Mouse (Mus musculus) cerebellum, postnatal 10 days (tissue): ENCODE measurements around the gene Zmpste24.

Source experiments
- DNase-seq, 2 experiments: peaks; one replicate each; pipeline ENCODE4 v3.0.0; 2021; ENCODE audit warnings: mixed read lengths in 2 of 2

Gene Zmpste24

DNA sequence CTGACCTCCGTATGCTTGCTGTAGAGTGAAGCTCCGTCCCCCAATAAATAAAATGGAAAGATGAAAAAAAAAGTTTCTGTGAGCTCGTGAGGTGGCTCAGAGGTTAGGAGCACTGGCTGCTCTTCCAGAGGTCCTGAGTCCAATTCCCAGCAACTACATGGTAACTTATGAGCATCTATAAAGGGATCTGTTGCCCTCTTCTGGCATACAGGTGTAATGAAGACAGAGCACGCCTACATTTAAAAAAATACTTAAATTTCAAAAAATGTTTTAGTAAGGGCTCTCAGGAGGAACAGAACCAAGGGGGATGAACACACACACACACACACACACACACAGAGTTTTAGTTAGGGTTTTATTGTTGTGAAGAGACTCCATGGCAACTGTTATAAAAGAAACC, 66.6 kb downstream of the Zmpste24 start:
- no peak for DNase-seq

DNA sequence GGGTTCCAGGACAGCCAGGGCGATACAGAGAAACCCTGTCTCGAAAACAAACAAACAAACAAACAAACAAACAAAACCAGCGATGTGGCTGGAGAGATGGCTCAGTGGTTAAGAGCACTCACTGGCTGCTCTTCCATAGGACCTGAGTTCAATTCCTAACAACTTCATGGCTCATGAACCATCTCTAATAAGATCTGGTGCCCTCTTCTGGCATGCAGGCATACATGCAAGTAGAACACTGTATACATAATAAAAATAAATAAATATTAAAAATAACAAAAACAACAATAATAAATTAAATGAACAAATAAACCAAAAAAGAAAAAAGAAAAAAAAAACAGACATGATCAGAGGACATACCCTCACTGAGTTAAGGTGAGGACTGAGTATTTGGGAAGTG, 68.4 kb downstream of the Zmpste24 start:
- DNase-seq: no peak

DNA sequence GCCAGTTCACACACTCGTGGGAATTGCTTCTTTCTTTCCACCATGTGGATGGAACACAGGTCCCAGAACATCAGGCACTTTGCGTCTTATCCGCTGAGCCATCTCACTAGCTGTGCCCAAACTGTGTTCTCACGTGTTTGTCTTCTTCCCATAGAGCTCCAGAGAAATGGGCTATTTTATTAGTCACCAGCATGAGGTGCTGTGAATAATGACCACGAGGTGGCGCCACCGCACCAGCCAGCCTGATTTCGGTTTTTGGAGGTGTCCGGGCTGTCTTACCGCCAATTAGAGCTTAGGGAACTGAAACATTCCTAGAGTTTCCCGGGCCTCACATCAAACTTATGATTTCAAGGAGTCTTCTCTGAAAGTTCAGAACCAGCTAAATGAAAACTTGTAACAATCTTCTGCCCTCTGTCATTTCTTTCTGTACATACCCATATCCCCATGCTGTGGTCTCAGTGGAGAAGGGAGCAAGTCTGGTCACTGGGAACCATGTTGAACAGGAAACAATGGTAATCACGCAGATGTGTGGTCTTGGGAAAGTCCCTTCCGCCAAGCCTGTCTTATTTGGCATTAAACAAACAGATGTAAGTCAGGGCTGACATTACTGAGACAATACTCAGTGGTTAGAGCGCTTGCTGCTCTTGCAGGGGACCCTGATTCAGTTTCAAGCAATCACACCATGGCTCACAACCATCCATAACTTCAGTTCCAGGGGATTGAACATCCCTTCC, 69.2 kb downstream of the Zmpste24 start:
- DNase-seq: peak; percentile 78 to 82

DNA sequence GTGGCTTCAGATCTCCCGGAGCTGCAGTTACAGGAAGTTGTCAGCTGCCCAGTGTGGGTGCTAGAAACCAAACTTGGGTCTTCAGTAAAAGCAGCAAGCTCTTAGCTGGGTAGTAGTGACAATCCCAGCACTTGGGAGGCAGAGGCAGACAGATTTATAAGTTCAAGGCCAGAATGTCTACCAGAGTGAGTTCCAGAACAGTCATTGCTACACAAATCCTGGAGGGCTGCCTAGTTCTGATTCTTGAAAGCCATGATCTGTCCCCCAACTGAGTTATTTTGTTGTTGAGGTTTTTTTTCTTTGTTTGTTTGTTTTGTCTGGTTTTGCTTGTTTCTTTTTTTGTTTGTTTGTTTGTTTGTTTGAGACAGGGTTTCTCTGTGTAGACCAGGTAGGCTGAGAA, 69.9 kb downstream of the Zmpste24 start:
- no peak for DNase-seq

DNA sequence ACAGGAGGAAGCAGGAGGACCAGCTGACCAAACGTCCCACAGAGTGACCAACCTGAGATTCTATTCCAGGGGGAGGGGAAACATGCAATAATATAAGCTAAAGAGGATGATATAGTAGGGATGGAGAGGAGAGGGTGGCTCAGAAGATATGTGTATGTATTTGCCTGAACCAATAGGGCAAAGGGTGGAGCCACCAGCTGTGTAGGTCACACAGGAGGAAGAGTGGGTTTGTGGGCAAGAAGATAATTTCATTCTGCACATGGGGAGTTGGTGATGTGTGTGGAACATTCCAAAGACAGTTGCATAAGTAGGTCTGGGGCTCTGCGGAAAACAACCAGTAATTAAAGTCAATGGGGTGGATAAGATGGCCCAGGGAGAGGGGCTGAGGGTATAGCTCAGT, 72.4 kb downstream of the Zmpste24 start:
- no peak for DNase-seq

DNA sequence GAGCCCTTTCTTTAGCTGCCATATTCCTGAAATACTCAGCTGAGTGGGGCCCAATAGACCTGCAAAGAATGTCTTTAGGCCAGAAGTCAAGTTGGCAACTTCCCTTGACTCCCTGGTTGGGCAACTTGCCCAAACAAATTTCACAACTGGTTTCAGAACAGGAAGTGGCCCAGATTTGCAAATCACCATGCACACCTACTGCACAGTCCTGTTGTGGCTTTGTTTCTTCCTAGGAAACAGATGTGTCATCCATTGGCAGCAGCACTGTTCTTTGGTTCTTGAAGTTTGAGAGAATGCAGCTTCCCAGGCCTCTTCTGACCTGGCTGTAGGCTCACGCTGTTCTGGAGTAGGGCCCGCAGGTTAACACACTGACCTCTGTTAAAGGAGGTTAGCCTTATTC, 74.1 kb downstream of the Zmpste24 start:
- no peak for DNase-seq

DNA sequence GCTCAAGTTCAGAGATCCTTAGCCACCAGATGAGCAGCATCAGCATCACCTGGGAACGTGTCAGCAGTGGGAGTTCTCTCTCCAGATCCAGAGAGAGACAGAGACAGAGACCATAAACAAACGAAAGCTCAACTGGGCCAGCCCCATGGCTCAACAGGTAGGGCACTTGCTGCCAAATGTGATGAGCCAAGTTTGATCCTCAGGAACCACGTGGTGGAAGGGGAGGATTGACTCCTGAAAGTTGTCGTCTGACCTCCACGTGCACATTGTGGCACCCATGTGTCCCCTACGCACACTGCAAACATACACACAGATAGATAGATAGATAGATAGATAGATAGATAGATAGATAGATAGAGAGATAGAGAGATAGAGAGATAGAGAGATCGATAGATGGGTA, 74.6 kb downstream of the Zmpste24 start:
- no peak for DNase-seq

DNA sequence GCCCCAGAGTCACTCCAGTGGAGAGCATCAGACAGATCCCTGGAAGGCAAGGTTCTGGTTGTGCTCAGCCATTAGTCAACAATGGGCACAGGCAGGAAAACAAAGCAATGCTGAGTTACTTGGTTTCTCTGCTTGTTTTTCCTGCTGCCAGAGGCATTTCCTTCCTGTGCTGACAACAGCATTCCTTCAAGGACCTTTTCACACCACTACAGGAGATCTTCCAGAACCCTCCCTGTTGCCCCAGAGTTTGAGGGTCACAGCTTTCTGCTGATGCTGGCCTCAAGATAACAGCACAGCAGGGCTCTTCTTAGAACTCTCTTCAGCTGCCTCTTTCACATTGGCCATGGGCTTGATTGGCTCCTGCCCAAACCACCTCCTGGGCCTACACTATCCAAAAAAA, 76.1 kb downstream of the Zmpste24 start:
- DNase-seq: no peak

DNA sequence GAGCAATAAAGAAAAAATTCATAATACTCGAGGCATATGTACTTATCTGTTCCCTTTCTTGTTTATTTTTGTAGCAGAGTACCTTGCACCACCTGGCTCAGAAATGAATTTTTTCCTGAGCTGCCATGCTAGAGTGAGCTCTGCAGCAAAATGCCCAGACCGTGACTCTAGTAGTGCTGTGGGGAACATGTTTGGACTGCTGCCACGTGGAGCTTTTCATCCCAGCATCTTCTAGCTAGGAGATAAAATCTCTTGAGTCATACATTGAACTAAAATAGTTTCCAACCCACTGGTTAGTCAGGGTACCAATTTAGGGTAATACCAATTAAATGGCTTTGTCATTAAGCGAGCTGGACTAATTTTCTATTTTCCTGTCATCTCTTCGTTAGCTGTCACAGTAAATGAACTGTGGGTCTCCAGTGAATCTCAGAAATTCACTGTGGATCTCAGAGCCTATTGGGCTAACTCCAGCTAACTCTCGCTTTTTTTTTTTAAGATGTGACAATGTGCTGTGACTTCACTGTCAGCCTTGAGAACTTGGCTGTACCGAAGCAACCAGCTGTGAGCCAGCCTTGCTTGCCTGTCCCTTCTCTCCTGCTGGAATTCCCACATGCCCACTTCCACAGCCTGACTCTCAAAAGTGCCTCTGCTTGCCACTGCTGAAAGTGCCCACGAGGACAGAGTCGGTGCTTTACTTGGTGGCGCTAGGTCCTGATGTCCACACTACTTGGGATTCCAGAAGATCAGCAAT, 77.8 kb downstream of the Zmpste24 start:
- no peak for DNase-seq

DNA sequence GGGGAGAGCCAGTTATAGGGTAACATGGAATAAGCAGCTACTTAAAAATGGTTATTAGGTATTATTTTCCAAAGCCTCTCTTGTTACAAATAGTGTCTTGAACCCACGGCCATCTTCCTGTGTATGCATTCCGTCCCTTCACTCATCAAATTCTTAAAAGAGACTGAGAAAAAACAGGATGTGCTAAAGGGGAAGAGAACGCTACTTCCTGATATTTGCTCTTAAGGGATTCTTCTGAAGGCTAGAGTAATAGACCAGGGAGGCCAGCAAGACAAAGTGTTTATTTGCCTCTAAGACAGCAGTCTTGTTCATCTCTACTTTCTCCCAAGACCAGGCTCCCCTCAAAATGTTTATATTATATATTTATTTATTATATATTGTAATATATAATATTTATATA, 79.8 kb downstream of the Zmpste24 start:
- no peak for DNase-seq

DNA sequence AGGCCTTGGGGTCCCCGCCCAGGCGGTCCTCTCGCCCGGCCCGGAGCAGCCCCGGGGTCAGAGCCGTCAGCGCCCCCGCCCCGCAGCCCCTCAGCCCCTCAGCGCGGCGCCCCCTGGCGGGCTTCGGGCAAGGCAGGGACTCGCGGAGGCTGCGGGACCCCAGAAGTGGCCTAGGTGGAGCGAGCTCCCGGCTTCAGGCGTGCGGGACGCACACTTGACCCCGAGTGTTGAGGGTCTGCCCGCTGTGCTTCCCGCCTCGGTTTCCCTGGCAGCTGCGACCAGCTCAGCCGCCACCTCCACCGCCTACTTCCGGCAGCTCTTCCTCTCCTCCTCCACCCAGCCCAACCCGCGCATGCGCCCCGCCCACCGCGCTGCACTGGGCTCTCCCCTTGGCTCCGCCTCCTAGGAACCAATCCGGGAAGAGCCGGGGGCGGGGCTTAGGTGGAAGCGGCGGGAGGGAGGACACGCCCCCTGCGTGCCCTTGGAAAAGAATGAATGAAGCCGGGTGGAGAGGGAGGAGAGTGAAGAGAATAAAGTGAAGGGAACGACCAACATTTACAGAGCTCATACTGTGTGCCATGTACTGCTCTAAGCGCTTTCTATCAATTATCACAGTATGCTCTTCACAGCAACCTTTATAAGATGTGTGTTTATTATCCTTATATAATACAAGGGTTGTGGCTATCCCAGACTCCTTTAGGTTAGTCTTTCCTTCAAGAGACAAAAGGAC, 80.9 kb downstream of the Zmpste24 start, which contains the start of gene Smap2:
TSS of gene Smap2 (minus strand) at position 320 of the 730 bp plus-strand sequence.
- DNase-seq: peak; percentile 100

DNA sequence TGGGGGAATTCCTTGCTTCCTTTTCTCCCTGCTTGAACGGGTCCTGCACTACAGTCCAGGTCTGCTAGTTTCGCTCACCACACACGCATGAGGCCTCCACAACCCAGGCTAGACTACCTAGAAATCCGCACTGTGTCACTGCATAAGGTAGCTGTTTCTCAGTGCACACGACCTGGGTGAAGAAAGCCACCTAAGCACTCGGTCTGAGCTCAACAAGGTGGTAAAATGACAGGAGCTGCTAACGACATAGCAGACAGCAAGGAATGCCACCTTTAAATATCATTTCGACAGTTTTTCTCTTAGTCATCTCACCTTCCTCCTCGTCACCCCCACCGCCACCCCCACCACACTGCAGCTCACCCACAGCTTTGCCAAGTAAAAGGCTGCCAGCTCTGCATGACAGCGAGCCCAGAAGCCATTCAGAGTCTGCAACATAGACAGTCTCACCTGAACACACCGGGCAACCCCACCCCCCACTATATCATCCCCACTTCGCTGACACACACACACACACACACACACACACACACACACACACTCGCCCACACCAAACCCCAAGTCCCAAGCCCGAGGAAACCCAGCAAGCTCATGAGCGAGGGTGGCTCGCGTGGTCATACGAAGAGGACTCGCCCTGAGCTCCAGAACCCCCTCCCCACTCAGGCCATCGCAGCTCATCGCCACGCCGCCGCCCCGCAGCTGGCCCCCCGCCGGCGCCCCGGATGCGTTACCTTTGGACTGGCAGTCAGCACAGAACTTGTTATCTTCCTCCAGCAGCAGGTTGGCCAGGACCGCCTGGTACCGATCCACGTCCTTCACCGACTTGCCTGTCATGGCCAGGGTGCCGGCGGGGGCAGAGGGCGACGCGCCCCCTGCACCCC, 81.8 kb downstream of the Zmpste24 start:
- DNase-seq: peak; percentile 68 to 71

DNA sequence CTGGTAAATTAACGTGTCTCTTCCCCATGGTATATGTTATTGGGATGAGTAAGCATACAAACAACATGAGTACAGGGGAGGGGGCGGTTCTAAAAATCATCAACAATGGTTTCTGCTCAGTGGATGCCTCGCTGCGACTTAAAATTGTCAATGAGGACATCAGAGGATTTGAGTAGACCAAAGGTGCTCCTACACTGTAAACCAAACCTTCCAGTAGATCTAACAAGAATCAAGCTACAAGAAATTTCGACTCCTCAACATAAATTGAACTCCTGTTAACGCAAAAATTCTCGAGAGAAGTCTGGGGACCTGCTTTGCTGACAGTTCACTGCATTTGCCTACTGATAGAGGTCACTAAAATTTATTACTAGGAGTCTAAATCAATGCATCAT, 82.8 kb downstream of the Zmpste24 start:
- DNase-seq: no peak

DNA sequence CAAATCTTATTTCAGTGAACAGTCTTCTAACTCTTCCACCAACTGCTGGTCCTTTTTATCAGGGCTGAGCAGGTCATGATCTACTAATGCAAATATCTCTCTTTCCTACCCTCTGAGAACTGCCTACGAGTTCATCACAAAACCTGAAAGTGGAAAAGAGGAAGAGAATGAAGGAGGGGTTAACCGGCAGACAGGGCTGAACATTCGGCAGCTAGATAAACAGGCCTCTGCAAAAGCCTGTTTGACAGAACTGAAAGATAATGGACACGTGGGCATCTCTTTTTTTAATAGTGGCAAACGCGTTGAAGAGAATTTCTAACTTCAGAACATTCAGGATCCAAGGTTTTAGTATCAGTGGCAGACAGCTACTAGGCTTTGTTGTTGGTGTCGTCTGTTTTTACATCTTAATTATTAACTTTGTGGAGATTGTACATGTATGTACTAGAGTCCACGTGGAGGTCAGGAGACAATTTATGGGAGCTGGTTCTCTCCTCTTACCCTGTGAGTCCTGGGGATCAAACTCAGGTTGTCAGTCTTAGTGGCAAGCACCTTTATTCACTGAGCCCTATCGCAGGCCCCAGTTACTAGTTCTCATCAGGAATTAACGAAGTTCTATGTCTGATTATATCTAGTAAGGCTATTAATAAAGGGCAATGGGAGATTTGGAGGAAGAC, 83.3 kb downstream of the Zmpste24 start:
- no peak for DNase-seq

DNA sequence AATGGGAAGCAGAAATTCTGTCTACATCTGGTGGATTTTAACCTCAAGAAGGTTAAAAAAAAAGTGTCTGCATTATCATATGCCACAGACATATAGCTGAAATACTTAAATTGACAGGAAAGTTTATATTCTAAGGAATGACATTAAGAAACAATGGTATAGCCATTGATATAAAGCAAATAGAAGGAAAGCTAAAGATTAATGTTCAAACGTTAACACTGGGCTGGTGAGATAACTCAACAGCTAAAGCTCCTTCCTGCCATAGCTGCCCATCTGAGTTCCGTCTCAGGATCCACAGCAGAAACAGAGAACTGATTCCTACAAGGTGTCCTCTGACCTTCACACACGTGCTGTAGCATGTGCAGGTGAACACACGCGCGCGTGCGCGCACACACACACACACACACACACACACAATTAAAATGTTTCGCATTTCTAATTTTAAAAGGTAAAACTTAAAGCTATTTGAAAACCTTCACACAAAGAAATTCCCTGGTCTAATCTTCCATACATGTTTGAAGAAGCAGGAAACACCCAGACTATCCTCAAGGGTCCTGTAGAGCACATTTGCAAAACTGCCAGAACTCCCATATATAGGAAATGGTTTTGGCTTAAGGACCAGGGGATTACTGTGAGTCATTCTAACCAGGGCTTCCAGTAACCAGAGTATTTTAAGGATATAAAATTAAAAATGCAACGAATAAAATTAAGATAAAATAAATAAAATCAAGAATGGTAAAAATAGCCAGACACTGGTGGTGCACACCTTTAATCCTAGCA, 87.1 kb downstream of the Zmpste24 start:
- DNase-seq: no peak
